ENCODE assay signal across 21 mouse cellular contexts in the genomic region with DNA sequence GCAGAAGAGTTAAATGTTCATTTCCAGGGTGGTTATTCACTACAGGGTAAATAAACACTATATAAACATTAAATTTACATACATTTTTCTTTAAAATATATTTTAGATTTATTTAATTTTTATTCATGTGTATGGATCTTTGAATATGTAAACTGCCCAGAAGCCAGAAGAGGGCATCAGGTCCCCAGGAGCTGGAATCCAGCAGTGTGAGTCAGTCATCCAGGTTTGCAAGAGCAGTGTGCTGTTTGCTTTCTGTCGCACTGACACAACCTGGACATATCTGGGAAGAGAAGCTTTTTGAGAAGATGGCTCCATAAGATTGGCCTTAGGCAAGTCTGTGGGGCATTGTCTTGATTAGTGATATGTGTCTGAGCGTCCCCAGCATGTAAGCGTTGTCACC.
DNase-seq lines count a peak whose midpoint lies in the region; ATAC-seq and TF ChIP-seq lines count a peak whose summit lies in the region.
"Had no signal": no experiment of that assay in that cellular context is flagged by ENCODE, and none has a peak within 500 bp of the region (broad histone marks: within the 10 kb centered on the region; RNA-seq: fewer than 3 reads in every experiment).

No protein-coding gene starts in this region.

- TF ChIP-seq CTCF in lung, postnatal 0 days (IDR thresholded peaks at IDR 0.05) = peak; percentile 26; the same call in 1 of the 2 replicates
- peak; percentile 55 for TF ChIP-seq CTCF in stomach, postnatal 0 days (IDR thresholded peaks at IDR 0.05; ENCODE audit: low read depth)

- 91% methylated on average over 3 of the region's 3 CpGs for WGBS in hindbrain, embryonic 15.5 days
- 87% methylated on average over 3 of the region's 3 CpGs for WGBS in hindbrain, embryonic 10.5 days
- 60% methylated on average over 3 of the region's 3 CpGs for WGBS in lung, postnatal 0 days
- 79% methylated on average over 3 of the region's 3 CpGs for WGBS in stomach, postnatal 0 days

- no peak overlapping the region for H3K4me3 ChIP-seq in hindbrain, embryonic 15.5 days
- H3K4me3 ChIP-seq in hindbrain, embryonic 10.5 days = no peak overlapping the region
- H3K4me3 ChIP-seq in lung, postnatal 0 days (ENCODE audit: low read depth, low read length) = no peak overlapping the region
- H3K4me3 ChIP-seq in stomach, postnatal 0 days (ENCODE audit: low read depth, low read length) = no peak overlapping the region
- H3K4me3 ChIP-seq: erythroblast, embryonic 14.5 days; heart, embryonic 10.5 days; hindbrain, embryonic 12.5 days; left cerebral cortex, adult 2 months; midbrain, embryonic 10.5 days; neural tube, embryonic 13.5 days had no signal

- DNase-seq in hindbrain, embryonic 10.5 days (ENCODE audit: low spot score) = no peak
- peak; percentile 8 for DNase-seq in lung, postnatal 0 days (ENCODE audit: low spot score)
- DNase-seq in lung, postnatal 4 days = no peak
- peak; percentile 38 for DNase-seq in NIH3T3 (ENCODE audit: low read depth)
- no peak for DNase-seq in stomach, postnatal 0 days (ENCODE audit: low spot score)
- DNase-seq in right cerebral cortex, postnatal 25 days = no peak
- DNase-seq: cerebellum, adult 9-10 months; kidney, adult 18-20 months; kidney, postnatal 25 days; left cerebral cortex, postnatal 4 days; liver; liver, postnatal 0 days; right cerebral cortex, postnatal 14 days had no signal

- no peaks in the 10 kb centered on the region for H3K4me1 ChIP-seq in hindbrain, embryonic 15.5 days (replicated peaks)
- H3K4me1 ChIP-seq in hindbrain, embryonic 10.5 days (replicated peaks) = no peaks in the 10 kb centered on the region
- no peaks in the 10 kb centered on the region for H3K4me1 ChIP-seq in lung, postnatal 0 days (ENCODE audit: insufficient read depth, low read depth, low read length)
- no peaks in the 10 kb centered on the region for H3K4me1 ChIP-seq in stomach, postnatal 0 days (replicated peaks; ENCODE audit: control insufficient read depth, insufficient read depth)
- H3K4me1 ChIP-seq: heart, embryonic 10.5 days; hindbrain, embryonic 12.5 days; midbrain, embryonic 10.5 days; neural tube, embryonic 13.5 days had no signal

- no peak overlapping the region for H3K27ac ChIP-seq in hindbrain, embryonic 15.5 days (replicated peaks)
- H3K27ac ChIP-seq in hindbrain, embryonic 10.5 days = no peak overlapping the region
- H3K27ac ChIP-seq in lung, postnatal 0 days (ENCODE audit: low read length) = no peak overlapping the region
- no peak overlapping the region for H3K27ac ChIP-seq in stomach, postnatal 0 days (replicated peaks)
- H3K27ac ChIP-seq: heart, embryonic 10.5 days; hindbrain, embryonic 12.5 days; left cerebral cortex, adult 2 months; macrophage; midbrain, embryonic 10.5 days; neural tube, embryonic 13.5 days had no signal

- no peak overlapping the region for H3K9ac ChIP-seq in hindbrain, embryonic 15.5 days
- H3K9ac ChIP-seq in lung, postnatal 0 days (replicated peaks; ENCODE audit: low read depth) = no peak overlapping the region
- H3K9ac ChIP-seq in stomach, postnatal 0 days (ENCODE audit: low read length) = no peak overlapping the region
- H3K9ac ChIP-seq: hindbrain, embryonic 12.5 days; liver, postnatal 0 days; neural tube, embryonic 13.5 days had no signal

- no peaks in the 10 kb centered on the region for H3K9me3 ChIP-seq in hindbrain, embryonic 15.5 days
- H3K9me3 ChIP-seq in hindbrain, embryonic 10.5 days = no peaks in the 10 kb centered on the region
- H3K9me3 ChIP-seq in lung, postnatal 0 days (ENCODE audit: low read length) = no peaks in the 10 kb centered on the region
- H3K9me3 ChIP-seq in stomach, postnatal 0 days (ENCODE audit: control insufficient read depth, low read length) = no peaks in the 10 kb centered on the region
- H3K9me3 ChIP-seq: heart, embryonic 10.5 days; hindbrain, embryonic 12.5 days; midbrain, embryonic 10.5 days; neural tube, embryonic 13.5 days had no signal

- no peak for TF ChIP-seq EP300 in lung, postnatal 0 days (IDR thresholded peaks at IDR 0.05)
- TF ChIP-seq EP300 in stomach, postnatal 0 days (optimal IDR thresholded peaks at IDR 0.05) = no peak

- H3K36me3 ChIP-seq in hindbrain, embryonic 15.5 days = no peaks in the 10 kb centered on the region
- peaks cover 95% of the 10 kb centered on the region for H3K36me3 ChIP-seq in hindbrain, embryonic 10.5 days
- H3K36me3 ChIP-seq in lung, postnatal 0 days (ENCODE audit: insufficient read depth, low read length) = no peaks in the 10 kb centered on the region
- no peaks in the 10 kb centered on the region for H3K36me3 ChIP-seq in stomach, postnatal 0 days (ENCODE audit: control insufficient read depth, insufficient read depth, low read length)
- H3K36me3 ChIP-seq: heart, embryonic 10.5 days; hindbrain, embryonic 12.5 days; neural tube, embryonic 13.5 days had no signal

- ATAC-seq in hindbrain, embryonic 15.5 days (ENCODE audit: low FRiP score, low read depth) = 0 out of 2 replicates have a peak, but pooled peaks have one; percentile 54
- no peak for ATAC-seq in lung, postnatal 0 days
- ATAC-seq in stomach, postnatal 0 days (ENCODE audit: low FRiP score, low TSS enrichment) = no peak
- ATAC-seq: liver, postnatal 0 days had no signal

- H3K4me2 ChIP-seq in hindbrain, embryonic 15.5 days = no peak overlapping the region
- H3K4me2 ChIP-seq in lung, postnatal 0 days (replicated peaks; ENCODE audit: low read depth, low read length) = no peak overlapping the region
- no peak overlapping the region for H3K4me2 ChIP-seq in stomach, postnatal 0 days (replicated peaks; ENCODE audit: low read depth)
- H3K4me2 ChIP-seq: hindbrain, embryonic 12.5 days; neural tube, embryonic 13.5 days had no signal

- H3K27me3 ChIP-seq in hindbrain, embryonic 15.5 days = no peaks in the 10 kb centered on the region
- no peaks in the 10 kb centered on the region for H3K27me3 ChIP-seq in hindbrain, embryonic 10.5 days (ENCODE audit: insufficient read depth, poor library complexity, severe bottlenecking)
- H3K27me3 ChIP-seq in lung, postnatal 0 days (replicated peaks; ENCODE audit: insufficient read depth, low read length) = no peaks in the 10 kb centered on the region
- no peaks in the 10 kb centered on the region for H3K27me3 ChIP-seq in stomach, postnatal 0 days (ENCODE audit: control insufficient read depth, insufficient read depth, low read length)
- H3K27me3 ChIP-seq: hindbrain, embryonic 12.5 days; neural tube, embryonic 13.5 days had no signal

Comparison
In these comparisons a context has a peak if more than half of its experiments do, and no peak if none do; other contexts are left out.
1. DNase-seq: peak in lung, postnatal 0 days (single experiment) and NIH3T3 (single experiment); none in hindbrain, embryonic 10.5 days (single experiment), lung, postnatal 4 days (0 of 2), stomach, postnatal 0 days (single experiment) and right cerebral cortex, postnatal 25 days (single experiment).